In genomic region chr17:50184217-50185038, GRCm38 (mm10) we compare ENCODE assay signal across 14 mouse cellular contexts. TPM values are rescaled to one million over a fixed set of nuclear protein-coding genes. Genes with fewer than 3 reads are reported as not detected.
DNase-seq lines count a peak whose midpoint lies in the region; ATAC-seq and TF ChIP-seq lines count a peak whose summit lies in the region.
"Had no signal": no experiment of that assay in that cellular context is flagged by ENCODE, and none has a peak within 500 bp of the region (broad histone marks: within the 10 kb centered on the region; RNA-seq: fewer than 3 reads in every experiment).

No protein-coding gene starts in this region.

- no peak overlapping the region for H3K4me2 ChIP-seq in hindbrain, embryonic 15.5 days
- no peak overlapping the region for H3K4me2 ChIP-seq in hindbrain, embryonic 12.5 days (replicated peaks)
- no peak overlapping the region for H3K4me2 ChIP-seq in midbrain, postnatal 0 days (ENCODE audit: low read depth, low read length, poor library complexity, severe bottlenecking)
- H3K4me2 ChIP-seq: heart, embryonic 12.5 days; kidney, embryonic 15.5 days; lung, embryonic 14.5 days had no signal

- peak; percentile 64 for ATAC-seq in cerebellum, adult (ENCODE audit: insufficient number of reproducible peaks, low FRiP score, low TSS enrichment)
- no peak for ATAC-seq in hindbrain, embryonic 15.5 days (ENCODE audit: low FRiP score, low read depth)
- no peak for ATAC-seq in hindbrain, embryonic 12.5 days (ENCODE audit: low FRiP score)
- no peak for ATAC-seq in midbrain, postnatal 0 days (ENCODE audit: low FRiP score)
- ATAC-seq in megakaryocyte progenitor cell, adult 5-6 weeks (replicated peaks; ENCODE audit: poor library complexity): no peak

- no peaks in the 10 kb centered on the region for H3K36me3 ChIP-seq in hindbrain, embryonic 15.5 days
- no peaks in the 10 kb centered on the region for H3K36me3 ChIP-seq in hindbrain, embryonic 12.5 days
- H3K36me3 ChIP-seq in midbrain, postnatal 0 days (ENCODE audit: insufficient read depth, low read length): no peaks in the 10 kb centered on the region
- H3K36me3 ChIP-seq: heart, embryonic 12.5 days; kidney, embryonic 15.5 days had no signal

- H3K27me3 ChIP-seq in hindbrain, embryonic 15.5 days: no peaks in the 10 kb centered on the region; the same call in 1 of the 2 replicates
- peaks cover 8% of the 10 kb centered on the region for H3K27me3 ChIP-seq in hindbrain, embryonic 12.5 days
- no peaks in the 10 kb centered on the region for H3K27me3 ChIP-seq in midbrain, postnatal 0 days (ENCODE audit: insufficient read depth, low read length)
- H3K27me3 ChIP-seq: heart, embryonic 12.5 days; kidney, embryonic 15.5 days had no signal

- no peak for TF ChIP-seq CTCF in midbrain, postnatal 0 days (IDR thresholded peaks at IDR 0.05)

- DNase-seq in cerebellum, postnatal 4 days (ENCODE audit: low spot score in 2 of 2): no peak
- peak; percentile 75 to 78 for DNase-seq in cerebellum, postnatal 14 days
- DNase-seq in midbrain, postnatal 0 days (ENCODE audit: low spot score): no peak
- DNase-seq in B cell, adult 2 months: no peak
- DNase-seq: lung, embryonic 14.5 days; spleen, adult 18-20 months had no signal

- 61% methylated on average over 12 of the region's 12 CpGs for WGBS in hindbrain, embryonic 15.5 days
- 77% methylated on average over 12 of the region's 12 CpGs for WGBS in hindbrain, embryonic 12.5 days
- 41% methylated on average over 12 of the region's 12 CpGs for WGBS in midbrain, postnatal 0 days

- H3K4me1 ChIP-seq in hindbrain, embryonic 15.5 days (replicated peaks): peaks cover 15% of the 10 kb centered on the region
- peaks cover 7% of the 10 kb centered on the region; the same call in 1 of the 2 replicates for H3K4me1 ChIP-seq in hindbrain, embryonic 12.5 days
- H3K4me1 ChIP-seq in midbrain, postnatal 0 days (ENCODE audit: insufficient read depth, low read length): peaks cover 12% of the 10 kb centered on the region; the same call in 1 of the 2 replicates

- H3K4me3 ChIP-seq in hindbrain, embryonic 15.5 days: no peak overlapping the region
- no peak overlapping the region for H3K4me3 ChIP-seq in hindbrain, embryonic 12.5 days
- no peak overlapping the region for H3K4me3 ChIP-seq in midbrain, postnatal 0 days (ENCODE audit: low read depth, low read length)
- H3K4me3 ChIP-seq: erythroblast, embryonic 14.5 days; heart, embryonic 12.5 days; kidney, embryonic 15.5 days; megakaryocyte, embryonic 14.5 days had no signal

- H3K9ac ChIP-seq in hindbrain, embryonic 15.5 days: no peak overlapping the region
- no peak overlapping the region for H3K9ac ChIP-seq in hindbrain, embryonic 12.5 days
- H3K9ac ChIP-seq in midbrain, postnatal 0 days (replicated peaks; ENCODE audit: low read length, poor library complexity, severe bottlenecking): no peak overlapping the region; the same call in 1 of the 2 replicates
- H3K9ac ChIP-seq: heart, embryonic 12.5 days; kidney, embryonic 15.5 days; lung, embryonic 14.5 days had no signal

- H3K9me3 ChIP-seq in hindbrain, embryonic 15.5 days: no peaks in the 10 kb centered on the region
- no peaks in the 10 kb centered on the region for H3K9me3 ChIP-seq in hindbrain, embryonic 12.5 days (replicated peaks)
- no peaks in the 10 kb centered on the region for H3K9me3 ChIP-seq in midbrain, postnatal 0 days (ENCODE audit: low read length)
- H3K9me3 ChIP-seq: heart, embryonic 12.5 days; kidney, embryonic 15.5 days; megakaryocyte, embryonic 14.5 days had no signal

- H3K27ac ChIP-seq in hindbrain, embryonic 15.5 days (replicated peaks): peak overlapping the region; percentile 40; the same call in 1 of the 2 replicates
- H3K27ac ChIP-seq in hindbrain, embryonic 12.5 days: no peak overlapping the region
- peak overlapping the region; percentile 26 for H3K27ac ChIP-seq in midbrain, postnatal 0 days (ENCODE audit: low read depth, low read length)
- H3K27ac ChIP-seq: kidney, embryonic 15.5 days had no signal

RNA-seq across cellular contexts. Expression of gene Rftn1, which starts 6.0 kb away (rescaled TPM):
- polyA plus RNA-seq in hindbrain, embryonic 15.5 days (2015; fragmentation: Nextera tagmentation; extraction: Ambion mirVana): 19.7 and 21.2 TPM in 2 replicates
- polyA plus RNA-seq in hindbrain, embryonic 12.5 days (2016; fragmentation: Nextera tagmentation; extraction: Ambion mirVana): 8.3 and 10.4 TPM in 2 replicates
- 44.3 and 46.4 TPM in 2 replicates for total RNA-seq in midbrain, postnatal 0 days (2014; rRNA removed)
- polyA plus RNA-seq in midbrain, postnatal 0 days (2015; fragmentation: Nextera tagmentation; extraction: Ambion mirVana): 23.8 and 28.2 TPM in 2 replicates
- 13.2 and 15.5 TPM in 2 replicates for total RNA-seq in megakaryocyte progenitor cell, adult 5-6 weeks (2015)
- 29.8 and 36.5 TPM in 2 replicates for total RNA-seq in megakaryocyte progenitor cell, adult 5-6 weeks (2017)

Comparison
In these comparisons a context has a peak if more than half of its experiments do, and no peak if none do; other contexts are left out.
1. DNase-seq: peak in cerebellum, postnatal 14 days (2 of 2); none in cerebellum, postnatal 4 days (0 of 2), midbrain, postnatal 0 days (single experiment) and B cell, adult 2 months (0 of 2).